Mouse (Mus musculus) megakaryocyte, embryonic 14.5 days (primary cell): ENCODE data around the gene Cdadc1. TPM values are rescaled to one million over a fixed set of nuclear protein-coding genes. Genes with fewer than 3 reads are reported as not detected.

ENCODE experiments used
- H3K27me3 ChIP-seq: replicated peaks from 2 replicates; pipeline ENCODE3; 2012; ENCODE audit warnings: inconsistent platforms
- H3K36me3 ChIP-seq: replicated peaks from 2 replicates; pipeline ENCODE3; 2012; ENCODE audit warnings: low read length, inconsistent platforms, mixed read lengths
- H3K4me1 ChIP-seq: 2 replicates; pipeline ENCODE4 v1.6.1; 2012; ENCODE audit warnings: inconsistent platforms
- H3K4me3 ChIP-seq: replicated peaks from 2 replicates; pipeline ENCODE3; 2012; ENCODE audit warnings: moderate library complexity, mild to moderate bottlenecking, inconsistent platforms
- H3K9me3 ChIP-seq: 2 replicates; pipeline ENCODE4 v1.6.1; 2012; ENCODE audit warnings: inconsistent platforms
- FLI1 ChIP-seq: IDR thresholded peaks from 2 replicates; pipeline ENCODE4 v1.6.1; 2012; ENCODE audit warnings: low read length, inconsistent platforms, mixed read lengths
- GATA1 ChIP-seq: IDR thresholded peaks from 3 replicates; pipeline ENCODE4 v1.6.1; 2012; ENCODE audit warnings: mixed read lengths, low read length, inconsistent platforms, borderline replicate concordance
- polyA plus RNA-seq: library from polyadenylated mRNA; stranded (reverse); fragments of >175 nt; gene quantifications from 2 replicates; pipeline ENCODE4 v1.2.3, GENCODE M21; 2012; ENCODE audit warnings: low replicate concordance; ENCODE audit not compliant: insufficient read depth

Cdadc1 gene
- polyA plus RNA-seq, 1 experiment = 12.5 TPM

- Histone ChIP-seq H3K4me3 (no peak overlapping the region), H3K27me3 (no peaks in the 10 kb centered on the region), H3K4me1 (peaks cover 44% of the 10 kb centered on the region), H3K36me3 (peaks cover 41% of the 10 kb centered on the region), H3K9me3 (no peaks in the 10 kb centered on the region)
- TF ChIP-seq FLI1 = no peak
- no peak for TF ChIP-seq GATA1
Observed at GRCm38 (mm10) chr14:59551956-59552355, 45.8 kb downstream of the Cdadc1 start.

- H3K4me3 ChIP-seq = no peak overlapping the region
- no peaks in the 10 kb centered on the region for H3K27me3 ChIP-seq
- H3K9me3 ChIP-seq = no peaks in the 10 kb centered on the region
- H3K36me3 ChIP-seq = peaks cover 53% of the 10 kb centered on the region
- peaks cover 33% of the 10 kb centered on the region for H3K4me1 ChIP-seq
- TF ChIP-seq GATA1 = no peak
- no peak for TF ChIP-seq FLI1
Observed at GRCm38 (mm10) chr14:59550841-59551240, 46.9 kb downstream of the Cdadc1 start.

- Histone ChIP-seq H3K27me3 (no peaks in the 10 kb centered on the region), H3K4me1 (peaks cover 17% of the 10 kb centered on the region), H3K9me3 (no peaks in the 10 kb centered on the region), H3K36me3 (peaks cover 66% of the 10 kb centered on the region), H3K4me3 (no peak overlapping the region)
- TF ChIP-seq FLI1 = no peak
- no peak for TF ChIP-seq GATA1
Observed at GRCm38 (mm10) chr14:59549106-59549505, 48.7 kb downstream of the Cdadc1 start.

GRCm38 (mm10) chr14:59548532-59548931 lies 49.2 kb downstream of the Cdadc1 start:
- H3K4me1 ChIP-seq = peaks cover 15% of the 10 kb centered on the region
- no peaks in the 10 kb centered on the region for H3K27me3 ChIP-seq
- H3K9me3 ChIP-seq = no peaks in the 10 kb centered on the region
- H3K4me3 ChIP-seq = no peak overlapping the region
- no peak for TF ChIP-seq FLI1
- TF ChIP-seq GATA1 = no peak
- peaks cover 70% of the 10 kb centered on the region for H3K36me3 ChIP-seq

GRCm38 (mm10) chr14:59547530-59547929 lies 50.2 kb downstream of the Cdadc1 start:
- Histone ChIP-seq H3K9me3 (no peaks in the 10 kb centered on the region), H3K4me3 (no peak overlapping the region), H3K27me3 (no peaks in the 10 kb centered on the region), H3K36me3 (peaks cover 78% of the 10 kb centered on the region), H3K4me1 (peaks cover 5% of the 10 kb centered on the region)
- TF ChIP-seq FLI1 (no peak), GATA1 (no peak)

- Histone ChIP-seq H3K4me1 (0 out of 2 replicates have a peak, but pooled peaks cover 4% of the 10 kb centered on the region), H3K36me3 (peaks cover 86% of the 10 kb centered on the region), H3K4me3 (no peak overlapping the region), H3K27me3 (no peaks in the 10 kb centered on the region), H3K9me3 (no peaks in the 10 kb centered on the region)
- TF ChIP-seq FLI1 = no peak
- TF ChIP-seq GATA1 = no peak
Observed at GRCm38 (mm10) chr14:59546162-59546880, 51.4 kb downstream of the Cdadc1 start.

- peaks cover 90% of the 10 kb centered on the region for H3K36me3 ChIP-seq
- H3K4me1 ChIP-seq = no peaks in the 10 kb centered on the region
- H3K4me3 ChIP-seq = no peak overlapping the region
- H3K9me3 ChIP-seq = no peaks in the 10 kb centered on the region
- no peak for TF ChIP-seq GATA1
- TF ChIP-seq FLI1 = no peak
- no peaks in the 10 kb centered on the region for H3K27me3 ChIP-seq
Observed at GRCm38 (mm10) chr14:59543956-59544355, 53.8 kb downstream of the Cdadc1 start.

- TF ChIP-seq FLI1 = no peak
- no peak for TF ChIP-seq GATA1
- Histone ChIP-seq H3K4me3 (no peak overlapping the region), H3K4me1 (no peaks in the 10 kb centered on the region), H3K36me3 (peaks cover 87% of the 10 kb centered on the region), H3K9me3 (no peaks in the 10 kb centered on the region), H3K27me3 (no peaks in the 10 kb centered on the region)
Observed at GRCm38 (mm10) chr14:59543158-59543826, 54.5 kb downstream of the Cdadc1 start.

- TF ChIP-seq GATA1 (no peak), FLI1 (no peak)
- Histone ChIP-seq H3K4me1 (peaks cover 11% of the 10 kb centered on the region; the same call in 1 of the 2 replicates), H3K27me3 (no peaks in the 10 kb centered on the region), H3K36me3 (peaks cover 79% of the 10 kb centered on the region), H3K4me3 (no peak overlapping the region), H3K9me3 (no peaks in the 10 kb centered on the region)
Observed at GRCm38 (mm10) chr14:59540761-59541160, 57.0 kb downstream of the Cdadc1 start.

- H3K4me1 ChIP-seq = peaks cover 12% of the 10 kb centered on the region; the same call in 1 of the 2 replicates
- TF ChIP-seq GATA1 = no peak
- no peak for TF ChIP-seq FLI1
- H3K27me3 ChIP-seq = no peaks in the 10 kb centered on the region
- H3K4me3 ChIP-seq = no peak overlapping the region
- no peaks in the 10 kb centered on the region for H3K9me3 ChIP-seq
- H3K36me3 ChIP-seq = peaks cover 77% of the 10 kb centered on the region
Observed at GRCm38 (mm10) chr14:59540230-59540629, 57.5 kb downstream of the Cdadc1 start.
